Mouse (Mus musculus): ENCODE data around the gene 1700086D15Rik.
A peak's percentile ranks its signal among the peaks of the same experiment; 100 is the strongest.

- peak; percentile 75 for TF ChIP-seq CTCF (IDR thresholded peaks at IDR 0.05; ENCODE audit: low read depth)
- no peak for TF ChIP-seq EP300 (IDR thresholded peaks at IDR 0.05; ENCODE audit: low read depth)
Measured at GRCm38 (mm10) chr11:65197280-65197679, 37.6 kb upstream of the 1700086D15Rik start.

Data from liver, embryonic 14.5 days (tissue).